Mouse (Mus musculus) urinary bladder, postnatal 4 days (tissue): Measurements from ENCODE around the gene Cdc42ep1.
"Not testable (repeated sequence)": the region's sequence is repeated elsewhere in the genome, so short reads cannot be mapped to it uniquely, and the experiment has no call there.

ENCODE experiments used
- DNase-seq, 2 experiments: peaks; one replicate each; pipeline ENCODE4 v3.0.0; 2021 to 2022; ENCODE audit warnings: low spot score in 2 of 2

The Cdc42ep1 gene

GRCm38 (mm10) chr15:78829636-78830035 lies 12.8 kb upstream of the Cdc42ep1 start:
- DNase-seq = no peak

DNA sequence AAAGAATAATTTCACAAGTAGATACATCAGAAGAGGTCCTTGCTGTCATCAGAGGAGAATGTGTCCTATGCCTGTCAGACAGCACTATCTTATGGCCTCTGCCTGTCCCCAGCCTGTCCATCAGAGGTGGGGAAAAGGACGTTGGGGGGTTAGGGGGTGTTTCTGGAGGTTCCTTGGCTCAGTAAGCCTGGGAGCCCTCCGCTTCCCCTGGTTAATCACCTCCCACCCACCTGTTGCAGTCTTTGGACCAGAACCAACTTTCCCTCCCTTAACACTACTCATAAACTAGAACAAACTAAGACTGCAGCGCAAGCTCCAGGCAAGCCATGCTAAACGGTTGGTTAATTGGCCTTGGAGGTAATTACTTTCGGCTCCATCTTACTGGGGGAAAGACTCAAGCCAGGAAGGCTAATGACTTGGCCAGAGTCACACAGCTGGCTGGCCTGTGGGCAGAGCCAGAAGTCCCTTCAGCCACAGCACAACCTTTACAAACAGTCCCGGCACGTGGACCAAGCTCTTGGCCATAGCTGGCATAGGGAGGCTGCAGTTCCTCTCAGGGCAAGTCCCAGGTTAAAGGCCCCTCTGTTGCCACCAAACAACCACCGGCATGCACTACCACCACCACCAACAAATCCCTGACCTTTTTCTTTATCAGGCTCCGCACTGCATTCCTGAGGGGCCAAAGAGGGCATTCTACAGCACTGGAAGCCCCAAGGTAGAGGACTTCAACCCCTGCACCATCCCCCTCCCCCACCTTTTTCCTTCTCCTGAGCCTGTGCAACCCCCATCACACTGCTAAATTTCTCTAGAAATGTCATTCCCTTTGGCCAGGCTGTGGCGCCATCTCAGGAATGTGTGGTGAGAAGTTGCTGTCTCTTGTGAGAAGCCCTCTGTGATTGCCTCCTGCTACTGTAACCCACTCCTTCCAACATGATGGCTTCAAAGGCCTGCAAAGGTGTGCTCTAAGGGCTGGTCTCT lies 11.4 kb upstream of the Cdc42ep1 start:
- DNase-seq = no peak

DNA sequence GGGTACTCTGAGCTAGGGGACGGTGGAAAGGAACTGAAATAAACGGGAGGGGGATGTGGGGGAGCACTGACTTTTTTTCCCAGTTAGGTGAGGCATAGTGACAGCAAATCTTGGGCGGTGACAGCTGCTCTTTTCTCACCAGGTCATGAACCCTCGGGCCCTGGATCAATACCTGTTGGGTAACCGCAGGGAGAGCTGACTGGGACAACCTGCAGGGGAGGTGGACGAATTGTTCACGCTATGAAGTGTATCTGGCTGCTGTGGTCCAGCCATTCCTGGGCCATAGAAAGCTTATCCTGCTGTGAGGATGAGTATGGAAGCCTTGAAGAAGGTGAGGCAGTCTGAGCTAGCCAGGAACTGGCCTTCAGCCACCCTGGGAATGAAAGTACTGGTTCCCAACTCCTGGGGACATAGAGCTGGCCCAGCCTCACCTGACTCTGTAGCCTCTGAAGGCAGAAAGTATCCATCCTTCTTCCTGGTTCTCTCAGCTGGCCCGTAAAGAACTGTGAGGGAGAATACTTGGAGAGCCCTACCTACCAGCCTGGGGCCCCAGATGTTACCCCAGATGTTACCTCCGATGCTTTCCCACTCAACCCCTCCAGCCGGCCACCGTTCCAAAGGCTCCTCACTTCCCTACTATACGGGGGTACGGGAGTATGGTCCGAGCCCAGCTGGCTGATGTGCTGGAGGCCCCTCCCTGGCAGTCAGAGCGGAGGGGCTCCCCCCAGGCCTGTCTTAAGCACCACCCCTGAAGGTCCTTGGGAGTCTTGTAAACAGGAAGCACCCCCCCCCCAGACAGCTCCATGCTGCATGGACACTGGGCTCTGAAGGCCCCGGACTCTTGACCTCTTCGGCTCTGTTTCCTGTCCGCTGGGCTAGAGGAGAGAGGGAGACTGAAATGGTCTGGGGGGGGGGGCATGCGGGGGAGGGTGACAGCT lies 10.4 kb upstream of the Cdc42ep1 start:
- no peak for DNase-seq

- DNase-seq = peak in 1 of 2 experiments; percentile 76
Measured at GRCm38 (mm10) chr15:78832701-78833123, 9.7 kb upstream of the Cdc42ep1 start.

GRCm38 (mm10) chr15:78833582-78833981 lies 8.8 kb upstream of the Cdc42ep1 start:
- DNase-seq = no peak

- DNase-seq = no peak
Measured at GRCm38 (mm10) chr15:78834233-78835005, 8.0 kb upstream of the Cdc42ep1 start.

- DNase-seq = no peak
Measured at GRCm38 (mm10) chr15:78835200-78836085, 7.0 kb upstream of the Cdc42ep1 start.

DNA sequence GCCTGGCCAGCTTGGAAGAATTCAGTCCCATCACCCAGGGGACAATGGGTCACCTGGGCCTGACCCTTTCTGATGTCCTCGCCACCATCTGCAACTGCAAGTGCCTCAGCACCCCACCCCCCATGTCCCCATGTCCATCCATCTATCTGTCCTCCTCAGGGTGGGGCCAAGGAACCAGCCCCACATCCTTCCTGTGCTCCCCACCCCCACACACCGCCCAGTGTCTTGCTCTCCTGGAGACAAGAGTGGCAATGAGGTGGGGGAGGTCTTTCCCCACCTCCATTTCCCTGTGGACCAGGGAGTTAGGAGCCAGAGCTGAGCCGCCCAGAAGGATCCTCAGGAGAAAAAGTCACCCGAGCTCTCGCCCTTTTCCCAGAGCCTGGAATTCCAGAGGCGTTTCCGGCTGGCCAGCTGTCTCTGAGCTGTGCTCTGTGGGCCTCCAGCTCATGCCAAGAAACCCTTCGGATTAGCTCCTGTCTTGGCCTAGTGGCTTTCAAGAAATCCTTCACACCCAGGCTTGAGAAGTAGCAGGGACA lies 6.3 kb upstream of the Cdc42ep1 start:
- no peak for DNase-seq

GRCm38 (mm10) chr15:78839744-78840143 lies 2.7 kb upstream of the Cdc42ep1 start:
- no peak for DNase-seq

DNA sequence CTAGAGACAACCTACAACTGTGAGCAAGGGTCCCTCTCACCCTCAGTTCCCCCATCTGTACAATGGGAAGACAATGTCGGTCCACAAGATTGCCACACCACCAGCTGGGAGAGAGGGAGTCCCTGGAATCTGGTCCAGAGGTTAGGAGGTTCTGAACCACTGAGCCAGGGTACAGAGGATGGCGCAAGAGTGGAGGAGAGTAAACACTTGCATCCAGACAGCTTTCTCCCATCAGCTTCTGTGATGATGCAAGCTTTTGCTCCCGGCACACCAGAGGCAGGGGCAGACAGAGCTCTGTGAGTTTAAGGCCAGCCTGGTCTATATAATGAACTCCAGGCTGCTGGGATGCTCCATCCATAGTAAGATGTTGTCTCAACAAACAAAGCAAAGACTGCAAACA lies 2.2 kb upstream of the Cdc42ep1 start:
- DNase-seq = no peak

GRCm38 (mm10) chr15:78840751-78841150 lies 1.7 kb upstream of the Cdc42ep1 start:
- DNase-seq = no peak

DNA sequence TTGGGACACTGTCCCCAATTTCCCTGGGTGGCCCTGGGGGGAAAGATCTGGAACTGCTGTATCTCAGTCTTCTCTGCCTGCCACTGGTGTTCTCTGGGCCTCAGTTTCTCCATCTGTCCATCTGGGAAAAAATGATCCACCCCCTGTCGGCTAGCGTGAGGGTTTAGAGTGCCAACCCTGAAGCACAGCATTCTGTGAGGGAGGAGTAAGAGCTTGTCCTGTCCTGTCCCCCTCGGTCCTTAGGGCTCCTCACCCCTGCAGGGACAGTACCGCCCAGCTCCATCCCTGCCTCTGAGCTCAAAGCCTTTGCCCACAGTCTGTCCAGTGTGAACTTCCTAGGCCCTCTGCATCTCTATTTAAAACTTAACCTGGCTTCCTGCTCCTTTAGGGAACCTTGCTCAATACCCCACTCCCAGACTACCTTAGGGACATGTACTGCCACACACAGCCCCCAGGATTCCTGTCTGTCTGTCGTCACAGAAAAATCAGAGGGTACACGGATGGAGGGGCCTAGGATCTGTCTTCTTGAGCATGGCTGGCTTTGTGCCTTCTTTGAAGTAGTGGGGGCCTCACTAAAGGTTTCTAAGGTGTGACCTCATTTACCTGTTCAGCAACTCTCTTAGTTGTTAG lies 1.1 kb upstream of the Cdc42ep1 start:
- no peak for DNase-seq

- no peak for DNase-seq
Measured at GRCm38 (mm10) chr15:78843581-78844469, 1.4 kb downstream of the Cdc42ep1 start.

GRCm38 (mm10) chr15:78844791-78845190 lies 2.4 kb downstream of the Cdc42ep1 start:
- peak in 1 of 2 experiments; percentile 66 for DNase-seq

GRCm38 (mm10) chr15:78845321-78845720 lies 2.9 kb downstream of the Cdc42ep1 start:
- no peak for DNase-seq

GRCm38 (mm10) chr15:78845867-78846266 lies 3.4 kb downstream of the Cdc42ep1 start:
- DNase-seq = no peak

- no peak for DNase-seq
Measured at GRCm38 (mm10) chr15:78846352-78846751, 3.9 kb downstream of the Cdc42ep1 start.

DNA sequence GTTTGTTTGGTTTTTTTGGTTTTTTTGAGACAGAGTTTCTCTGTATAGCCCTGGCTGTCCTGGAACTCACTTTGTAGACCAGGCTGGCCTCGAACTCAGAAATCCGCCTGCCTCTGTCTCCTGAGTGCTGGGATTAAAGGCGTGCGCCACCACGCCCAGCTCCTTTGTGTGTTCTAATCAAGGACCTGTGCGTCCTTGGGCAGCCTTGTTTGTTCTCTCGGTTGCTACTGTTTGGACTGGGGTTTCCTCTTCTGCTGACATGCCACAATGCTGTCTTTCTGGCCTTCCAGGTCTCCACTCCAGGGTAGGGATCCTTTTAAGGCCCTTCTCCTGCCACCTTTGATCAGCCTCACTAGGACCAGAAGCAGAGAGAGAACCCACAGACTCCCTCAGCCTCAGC lies 4.4 kb downstream of the Cdc42ep1 start:
- not testable (repeated sequence) for DNase-seq

GRCm38 (mm10) chr15:78848467-78848866 lies 6.0 kb downstream of the Cdc42ep1 start:
- DNase-seq = peak; percentile 69 to 86
